Mouse (Mus musculus) stomach, postnatal 0 days (tissue): Measurements from ENCODE around the gene Prph.

Source experiments
- CTCF ChIP-seq: IDR thresholded peaks from 2 replicates; pipeline ENCODE4 v1.5.1; 2016; ENCODE audit warnings: antibody characterized with exemption, low read depth, mild to moderate bottlenecking, moderate library complexity
- EP300 ChIP-seq: optimal IDR thresholded peaks from 2 replicates; pipeline ENCODE3; 2016; ENCODE audit warnings: antibody characterized with exemption

- TF ChIP-seq EP300 (no peak), CTCF (peak; percentile 72)
Observed at GRCm38 (mm10) chr15:99087253-99088075, 32.5 kb downstream of the Prph start, which contains the start of gene C1ql4.
